Mouse (Mus musculus) T-helper 17 cell (primary cell): Measurements from ENCODE around the gene Yap1.

Experiments
- in situ Hi-C, 2 experiments: fragments of 300-600 bp; cut with MboI, MseI; formaldehyde crosslinking; loops; 1 replicate in 1 of 2; 2 replicates in 1 of 2; pipeline ENCODE4 v1.15.1; 2025; ENCODE audit warnings: high pct_unique_total_duplicates in 2 of 2

The Yap1 gene

DNA sequence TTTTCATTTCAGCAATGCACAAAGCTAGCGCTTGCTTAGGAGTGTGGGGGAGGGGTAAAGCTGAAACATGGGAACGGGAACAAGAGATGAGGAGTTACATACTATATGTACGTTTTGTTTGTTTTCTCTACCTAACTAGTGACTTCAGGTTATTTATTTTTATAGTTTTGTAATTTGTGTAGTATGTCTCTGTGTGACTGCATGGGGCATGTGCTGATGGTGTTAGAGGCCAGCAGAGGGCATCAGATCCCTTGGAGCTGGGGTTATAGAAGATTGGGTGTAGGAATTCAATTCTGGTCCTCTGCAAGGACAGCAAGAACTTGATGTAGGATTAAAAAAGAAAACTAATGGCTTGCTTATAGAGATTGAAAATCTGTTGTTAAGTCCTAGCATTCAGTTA, 25.9 kb downstream of the Yap1 start:
- in situ Hi-C loops: loop anchor here in 1 of 2 experiments (25.0 kb wide), 1 partner anchor 1384 kb away; no protein-coding TSS in a partner anchor

DNA sequence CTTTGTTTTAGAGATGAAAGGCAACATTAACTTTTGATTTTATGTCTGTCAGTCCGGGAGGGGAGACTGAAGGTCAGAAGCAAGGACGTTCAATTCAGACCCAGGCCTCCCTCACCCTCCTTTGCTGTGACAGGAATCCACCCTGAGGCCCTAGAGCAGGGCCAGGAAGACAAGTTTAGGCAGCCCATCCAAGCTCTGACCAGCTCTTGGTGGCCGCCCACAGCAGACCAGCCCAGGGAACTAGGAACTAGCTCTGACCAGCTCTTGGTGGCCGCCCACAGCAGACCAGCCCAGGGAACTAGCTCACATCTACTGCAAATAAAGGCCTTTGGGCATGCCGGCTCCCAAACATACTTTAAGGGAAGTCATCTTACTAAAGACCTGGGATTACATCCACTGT, 26.8 kb downstream of the Yap1 start:
- in situ Hi-C loops: loop anchor here in 1 of 2 experiments (25.0 kb wide), 1 partner anchor 1385 kb away; no protein-coding TSS in a partner anchor

DNA sequence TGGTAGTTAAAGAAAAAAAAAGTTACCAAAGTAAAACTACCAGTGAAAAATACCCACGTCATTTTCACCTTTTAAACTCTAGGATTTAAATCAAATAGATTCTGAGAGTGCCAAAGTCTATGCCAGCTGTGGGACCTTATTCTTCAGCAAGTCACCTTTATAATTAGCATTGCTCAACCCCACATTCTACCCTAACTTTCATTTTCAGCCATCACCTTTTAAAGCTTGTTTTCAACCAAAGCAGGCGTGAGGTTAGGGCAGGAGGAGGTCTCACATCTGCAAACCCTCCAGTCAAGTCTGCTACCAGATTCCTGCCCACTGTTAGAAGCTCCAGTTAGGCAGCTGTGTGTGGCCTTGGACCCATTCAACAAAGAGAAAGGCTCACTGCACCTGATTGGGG, 32.4 kb downstream of the Yap1 start:
- in situ Hi-C loops: no loop called here

DNA sequence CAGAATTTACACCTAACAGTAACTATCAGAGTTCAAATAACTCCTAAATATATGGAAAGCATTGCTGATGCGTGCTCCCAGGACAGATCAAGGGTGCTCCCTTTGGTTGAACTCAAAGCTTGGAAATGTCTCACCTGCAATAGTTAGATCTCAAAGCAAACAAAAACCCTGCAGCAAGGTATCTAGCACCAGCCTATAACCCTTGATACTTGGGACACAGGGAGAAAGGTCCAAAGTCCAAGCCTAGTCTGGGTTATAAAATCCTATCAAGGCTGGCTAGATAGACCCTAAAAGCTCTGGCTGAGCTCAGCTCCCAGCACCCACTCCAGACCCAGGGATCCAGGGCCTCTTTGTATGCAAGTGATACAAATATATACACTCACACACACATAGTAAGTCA, 36.4 kb downstream of the Yap1 start:
- in situ Hi-C loops: no loop called here

DNA sequence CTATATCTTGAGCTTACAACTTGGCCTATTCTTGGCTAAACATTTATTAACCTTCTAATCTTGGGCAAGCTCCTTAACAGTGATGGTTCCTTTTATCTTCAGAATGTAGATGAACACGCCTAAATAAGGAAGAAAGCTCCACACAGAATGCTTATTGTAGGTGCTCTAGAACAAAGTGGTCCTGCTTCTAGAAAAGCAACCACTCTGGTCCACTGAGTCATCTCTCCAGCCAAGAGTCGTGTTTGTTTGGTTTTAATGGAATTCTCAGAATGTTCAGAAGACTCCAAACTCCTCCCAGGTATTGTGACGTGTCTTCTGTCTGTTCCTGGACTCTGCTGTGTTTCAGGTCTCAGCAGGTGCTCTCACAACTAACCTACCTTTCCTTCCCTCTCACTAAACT, 38.8 kb downstream of the Yap1 start:
- in situ Hi-C loops: no loop called here

DNA sequence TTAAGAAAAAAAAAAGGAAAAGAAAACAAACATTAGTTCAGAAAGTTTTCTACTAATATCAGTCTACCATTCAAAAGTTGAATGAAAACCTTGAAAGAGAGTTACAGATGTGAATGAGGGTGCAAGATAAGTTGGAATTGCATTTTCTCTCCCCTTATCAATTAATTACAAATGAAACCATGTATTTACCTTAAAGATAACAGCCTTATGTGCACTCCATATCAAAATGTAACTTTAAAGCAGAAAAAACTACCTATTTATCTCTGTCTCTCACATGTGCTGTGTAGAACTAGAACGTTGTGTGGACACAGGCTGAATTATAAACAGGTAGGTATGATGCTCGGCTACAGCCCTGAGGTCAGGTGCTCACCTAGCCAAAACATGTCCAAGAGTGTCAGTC, 40.5 kb downstream of the Yap1 start:
- in situ Hi-C loops: no loop called here

DNA sequence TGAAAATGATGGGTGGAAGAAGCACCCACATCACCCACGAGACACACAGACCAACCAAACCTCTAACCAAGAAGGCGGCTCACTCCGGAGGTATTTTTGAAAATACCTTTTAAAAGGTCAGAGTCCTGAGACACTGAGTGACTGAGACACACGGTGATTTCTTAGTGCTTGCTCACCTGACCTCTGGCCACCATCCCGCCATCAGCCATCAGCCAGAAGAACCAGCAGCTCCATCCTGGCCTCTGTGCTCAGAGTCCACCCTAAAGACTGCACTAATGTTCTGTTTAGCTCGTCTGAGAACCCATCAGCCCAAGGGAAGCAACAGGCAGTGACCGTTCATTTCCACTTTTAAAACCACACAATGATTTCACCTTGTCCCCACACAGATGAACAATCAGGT, 41.5 kb downstream of the Yap1 start:
- in situ Hi-C loops: no loop called here

DNA sequence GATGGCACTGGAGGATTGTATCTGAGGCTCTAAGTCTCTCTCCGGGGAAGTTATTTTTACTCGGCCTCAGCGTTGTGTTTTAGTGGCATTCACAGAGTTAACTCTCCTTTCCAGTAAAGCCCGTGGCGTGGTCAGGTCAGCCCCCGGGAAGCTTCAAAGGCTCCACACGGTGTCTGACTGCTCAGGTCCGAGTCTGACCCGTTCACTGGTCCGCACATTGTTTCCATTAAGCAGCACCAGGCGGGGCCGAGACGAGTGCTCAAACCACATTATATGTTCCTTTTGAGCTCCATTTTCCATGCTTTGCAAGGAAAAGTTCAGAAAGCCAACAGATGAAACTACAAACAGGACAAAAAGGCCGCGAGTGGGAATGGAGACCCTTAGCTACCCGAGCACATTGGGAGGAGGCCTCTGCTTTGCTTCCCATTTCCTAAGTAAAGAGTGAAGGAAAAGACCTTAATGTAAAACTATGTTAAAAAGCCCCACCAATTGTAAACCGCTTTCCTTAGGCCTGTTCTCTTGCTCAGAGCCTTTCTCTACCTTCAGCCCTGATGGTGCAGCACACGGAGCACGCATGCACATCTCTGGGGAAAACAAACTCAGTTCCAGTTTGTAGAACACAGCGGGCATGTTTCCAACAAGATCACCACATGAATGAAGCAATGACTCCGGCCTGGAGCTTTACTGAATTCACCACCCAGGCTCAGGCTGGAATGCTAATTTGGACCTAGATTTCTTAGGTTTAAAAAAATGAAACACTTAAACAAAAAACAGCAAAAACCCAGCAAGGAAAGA, 42.8 kb downstream of the Yap1 start:
- in situ Hi-C loops: no loop called here

DNA sequence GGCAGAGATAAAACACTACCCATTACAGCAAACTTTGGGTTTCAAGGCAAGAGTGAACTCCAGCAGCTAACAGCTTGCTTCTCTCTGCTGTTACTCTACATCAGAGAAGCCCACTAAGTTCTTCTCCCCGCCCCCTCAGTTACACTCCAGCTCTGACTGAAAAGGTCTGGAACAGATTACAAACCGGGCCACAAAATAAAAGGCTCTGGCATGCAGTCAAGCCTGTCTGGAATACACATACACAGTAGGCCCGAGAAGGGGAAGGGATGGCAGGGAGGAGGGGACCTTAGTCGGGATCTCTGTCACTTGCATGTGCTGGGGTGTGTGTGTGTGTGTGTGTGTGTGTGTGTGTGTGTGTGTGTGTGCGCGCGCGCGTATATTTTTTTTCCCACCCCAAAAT, 44.0 kb downstream of the Yap1 start:
- in situ Hi-C loops: no loop called here

DNA sequence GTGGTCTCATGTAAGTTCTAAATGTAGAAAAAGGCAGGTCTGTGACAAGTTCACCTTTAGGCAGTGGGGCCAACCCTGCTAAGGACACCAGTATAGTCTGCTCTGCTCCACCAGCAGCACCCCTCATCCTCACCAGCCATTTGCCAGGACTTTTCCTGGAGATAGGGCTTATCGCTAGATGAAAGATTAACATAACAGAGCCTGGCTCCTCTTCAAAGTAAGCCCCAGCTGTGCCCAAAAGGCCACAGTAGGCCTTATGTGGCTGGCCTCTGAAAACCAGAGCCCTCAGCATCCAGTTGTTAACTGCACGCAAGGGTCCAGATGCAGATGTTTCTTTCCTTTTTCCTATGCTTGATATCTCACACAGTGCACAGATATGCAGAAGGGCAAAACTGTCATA, 45.1 kb downstream of the Yap1 start:
- in situ Hi-C loops: no loop called here

DNA sequence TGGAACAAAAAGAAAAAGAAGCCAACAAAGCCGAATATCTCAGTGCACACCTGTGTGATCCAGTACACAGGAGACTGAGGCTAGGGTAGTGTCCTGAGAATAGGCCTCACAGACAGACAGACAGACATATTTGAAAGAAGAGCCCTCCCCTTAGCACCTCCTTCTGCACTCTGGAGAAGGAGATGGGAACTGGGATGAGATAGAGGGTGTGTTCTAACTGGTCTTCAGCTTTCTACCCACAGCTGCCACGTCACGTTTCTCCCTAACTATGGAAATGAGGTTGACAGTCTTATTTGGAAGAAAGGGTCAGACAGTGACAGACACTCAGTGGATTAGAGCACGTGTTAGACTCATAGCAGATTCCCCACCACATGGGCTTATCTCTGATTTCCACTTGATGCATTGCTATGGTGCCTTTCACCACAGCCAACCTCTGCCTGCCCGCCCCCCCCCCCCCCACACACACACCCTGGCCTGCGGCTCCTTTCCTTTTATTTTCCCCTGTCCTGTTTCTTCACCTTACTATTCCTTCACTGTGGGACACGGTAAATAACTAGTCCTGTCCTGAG, 46.3 kb downstream of the Yap1 start:
- in situ Hi-C loops: no loop called here

DNA sequence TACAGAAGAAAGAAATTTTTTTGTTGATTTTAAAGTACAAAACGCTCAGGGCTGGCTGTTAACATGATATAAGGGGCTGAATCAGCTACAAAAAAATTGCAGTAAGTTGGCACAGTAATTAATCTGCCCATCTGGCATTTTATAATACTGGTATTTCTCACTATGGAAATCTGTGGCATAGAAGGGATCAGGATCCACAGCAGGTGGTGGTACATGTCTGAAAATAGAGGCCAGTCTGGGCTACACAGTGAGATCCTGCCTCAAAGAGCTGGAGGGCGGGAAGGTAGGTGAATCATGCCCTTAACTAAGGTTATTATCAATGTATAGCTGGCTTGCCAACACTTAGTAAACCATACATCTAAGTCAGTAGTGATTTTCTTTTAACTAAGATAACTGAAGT, 47.0 kb downstream of the Yap1 start:
- in situ Hi-C loops: no loop called here

DNA sequence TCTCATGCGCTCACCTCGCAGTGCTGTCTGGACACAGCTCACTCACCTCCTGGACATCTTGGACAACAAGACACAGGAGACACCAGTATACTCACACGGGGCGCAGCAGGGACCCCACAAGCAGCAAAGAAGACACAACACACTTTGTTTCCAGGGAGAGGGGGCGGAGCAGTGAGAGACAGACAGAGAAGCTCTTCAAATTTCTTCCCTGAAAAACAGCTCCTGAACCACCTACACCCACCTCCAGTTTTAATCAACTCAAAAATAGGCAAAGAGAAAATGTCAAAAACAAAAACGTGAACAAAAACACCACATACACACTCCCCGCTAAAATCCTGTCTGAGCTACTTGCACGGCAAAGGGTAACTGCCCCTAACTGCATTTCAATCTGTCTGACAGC, 48.0 kb downstream of the Yap1 start:
- in situ Hi-C loops: no loop called here

DNA sequence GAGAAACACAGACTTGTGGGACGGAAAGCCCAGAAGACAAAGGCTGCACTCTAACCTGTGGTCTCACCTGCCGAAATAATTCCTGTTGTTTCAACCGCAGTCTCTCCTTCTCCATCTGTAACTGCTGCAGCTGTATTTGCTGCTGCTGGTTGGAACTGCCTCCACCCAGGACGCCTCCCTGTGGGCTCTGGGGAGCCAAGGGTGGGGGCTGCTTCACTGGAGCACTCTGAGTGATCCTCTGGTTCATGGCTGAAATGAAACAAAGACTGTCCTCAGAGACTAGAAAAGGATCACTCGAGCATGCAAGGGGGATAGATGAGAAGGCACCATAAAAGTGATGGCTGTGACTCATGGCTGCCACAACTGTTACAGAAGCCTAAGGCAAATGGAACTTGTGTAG, 51.5 kb downstream of the Yap1 start:
- in situ Hi-C loops: no loop called here

DNA sequence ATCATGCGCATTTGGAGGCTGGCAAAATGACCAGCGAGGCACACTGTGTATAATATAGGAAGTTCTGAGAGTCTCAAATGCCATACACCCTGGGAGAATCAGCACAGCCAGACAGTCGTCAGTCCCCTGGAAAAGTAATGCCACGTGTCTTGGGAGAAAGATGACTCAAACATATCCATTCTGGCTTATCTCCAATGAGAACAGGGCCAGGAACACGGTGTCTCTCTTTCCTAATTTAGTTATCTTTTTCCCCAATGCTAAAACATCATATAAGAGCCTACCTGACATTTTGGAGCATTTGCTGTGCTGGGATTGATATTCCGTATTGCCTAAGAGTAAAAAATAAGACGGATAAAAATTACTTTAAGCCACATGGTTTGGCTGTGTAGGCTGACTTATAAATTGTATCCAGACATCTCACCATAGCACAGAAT, 54.2 kb downstream of the Yap1 start:
- in situ Hi-C loops: no loop called here

DNA sequence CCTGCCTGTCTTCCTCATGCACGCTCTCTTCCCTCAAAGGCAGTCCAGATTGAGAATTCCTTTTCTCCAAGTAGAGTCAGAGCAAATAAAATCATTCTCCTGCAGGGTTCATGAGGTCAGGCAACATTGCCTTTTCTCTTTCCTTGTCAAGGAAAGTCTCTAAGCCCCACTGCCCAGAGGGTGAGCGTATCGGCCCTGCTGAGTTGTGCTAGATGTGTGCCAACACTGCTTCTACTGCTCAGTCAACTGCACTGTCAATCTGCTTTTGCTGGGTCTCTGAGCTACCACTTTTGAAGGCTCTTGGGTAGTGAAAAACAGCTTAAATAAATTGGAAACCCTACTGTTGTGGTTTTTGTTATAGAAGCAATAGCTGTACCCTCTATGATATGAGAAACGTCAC, 56.5 kb downstream of the Yap1 start:
- in situ Hi-C loops: no loop called here

DNA sequence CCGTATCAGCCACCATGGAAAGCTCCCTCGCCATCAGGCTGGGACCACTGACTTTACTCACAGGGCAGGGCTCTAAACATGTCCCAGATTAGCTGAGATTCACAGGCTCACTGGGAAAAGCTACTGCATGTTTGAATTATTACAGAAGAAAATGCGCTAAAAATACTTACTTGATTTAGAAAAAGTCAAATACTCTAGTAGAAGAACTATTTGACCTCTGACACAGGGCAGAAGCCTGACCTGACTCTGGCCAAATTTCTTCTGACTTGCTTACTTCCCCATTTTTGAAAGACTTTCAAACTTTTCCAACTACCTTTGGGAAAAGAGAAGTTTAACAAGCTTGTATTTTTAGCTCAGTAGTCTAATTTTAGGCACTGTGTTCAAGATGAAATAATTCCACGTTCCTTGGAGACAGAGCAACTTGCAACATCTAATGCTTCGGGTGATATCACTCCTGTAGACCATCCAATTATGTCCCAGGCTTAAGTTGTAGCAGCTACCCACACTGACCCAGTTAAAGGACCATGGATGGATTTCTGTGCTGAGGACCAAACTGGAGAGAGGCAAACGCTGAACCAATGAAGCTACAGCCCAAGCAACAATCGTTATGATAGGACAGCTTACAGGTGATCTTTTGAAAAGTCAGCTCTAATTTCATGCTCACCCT, 60.5 kb downstream of the Yap1 start:
- in situ Hi-C loops: no loop called here

DNA sequence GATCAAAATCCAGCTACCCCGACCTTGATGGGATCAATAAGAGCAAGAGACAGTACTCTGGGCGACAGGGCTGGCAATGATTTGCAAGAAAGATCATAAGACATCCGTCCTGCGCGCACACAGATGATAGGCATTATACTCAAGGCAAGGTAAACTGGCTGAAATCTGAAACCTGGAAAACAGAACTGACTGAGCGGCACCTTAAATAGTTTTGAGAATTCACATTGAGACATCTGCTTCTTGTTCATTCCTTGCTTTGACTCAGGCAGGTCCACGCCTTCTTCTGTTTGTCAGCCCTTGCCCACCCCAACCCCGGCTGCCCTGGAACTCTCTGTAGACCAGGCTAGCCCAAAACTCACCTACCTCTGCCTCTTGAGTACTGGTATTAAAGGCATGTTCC, 61.7 kb downstream of the Yap1 start:
- in situ Hi-C loops: no loop called here

DNA sequence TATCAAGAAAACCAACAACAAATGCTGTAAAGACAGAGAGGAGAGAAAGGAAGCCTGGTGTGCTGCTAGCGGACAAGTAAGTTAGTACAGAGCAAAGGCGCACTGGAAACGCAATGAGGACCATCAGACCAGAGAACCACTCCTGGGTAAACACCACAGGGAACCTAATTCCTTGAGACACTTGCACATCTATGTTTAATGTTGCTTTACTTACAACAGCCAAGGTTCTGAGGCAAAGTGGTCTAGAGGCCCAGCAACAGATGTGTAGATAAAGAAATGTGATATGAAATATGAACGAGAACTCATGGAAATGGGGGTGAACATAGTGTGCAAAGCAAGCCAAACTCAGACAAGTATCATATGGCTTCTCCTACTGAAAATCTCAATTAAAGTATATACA, 64.3 kb downstream of the Yap1 start:
- in situ Hi-C loops: no loop called here

DNA sequence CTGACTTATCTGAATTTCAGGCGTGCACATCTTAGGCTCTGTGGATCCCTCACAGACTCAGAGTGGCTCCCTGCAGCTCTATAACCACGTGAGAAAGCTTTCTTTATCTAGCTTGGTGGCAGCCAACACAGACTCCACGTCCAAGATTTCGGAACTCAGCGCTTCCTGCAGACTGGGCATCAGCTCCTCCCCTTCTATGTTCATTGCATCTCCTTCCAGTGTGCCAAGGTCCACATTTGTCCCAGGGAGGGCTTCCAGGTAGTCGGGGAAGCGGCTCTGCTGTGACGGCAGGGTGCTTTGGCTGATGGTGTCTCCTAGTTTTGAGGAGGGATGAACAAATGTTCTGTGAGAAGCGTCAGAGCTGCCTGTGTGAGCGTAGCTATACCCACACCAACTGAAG, 70.0 kb downstream of the Yap1 start:
- in situ Hi-C loops: loop anchor here in 1 of 2 experiments (10.0 kb wide), 1 partner anchor 1840 kb away; no protein-coding TSS in a partner anchor

DNA sequence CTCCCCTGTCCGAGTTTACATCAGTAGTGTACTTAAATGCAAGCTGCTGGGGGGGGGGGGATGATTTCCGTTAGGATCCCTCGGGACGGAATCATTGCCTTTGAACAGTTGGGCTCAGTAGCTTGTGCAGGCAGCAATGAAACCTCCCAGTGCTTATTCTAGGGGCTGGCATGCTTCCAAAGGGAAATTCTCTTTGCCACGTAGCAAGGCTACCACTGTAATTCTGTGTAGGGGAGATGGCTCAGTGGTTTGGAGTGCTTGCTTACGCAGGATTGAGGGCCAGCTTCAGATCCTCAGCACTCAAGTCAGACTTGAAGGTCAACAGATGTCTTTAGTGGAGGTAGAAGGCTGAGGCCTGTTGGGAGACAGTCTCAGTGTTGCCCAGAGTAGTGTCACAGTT, 74.8 kb downstream of the Yap1 start:
- in situ Hi-C loops: no loop called here

DNA sequence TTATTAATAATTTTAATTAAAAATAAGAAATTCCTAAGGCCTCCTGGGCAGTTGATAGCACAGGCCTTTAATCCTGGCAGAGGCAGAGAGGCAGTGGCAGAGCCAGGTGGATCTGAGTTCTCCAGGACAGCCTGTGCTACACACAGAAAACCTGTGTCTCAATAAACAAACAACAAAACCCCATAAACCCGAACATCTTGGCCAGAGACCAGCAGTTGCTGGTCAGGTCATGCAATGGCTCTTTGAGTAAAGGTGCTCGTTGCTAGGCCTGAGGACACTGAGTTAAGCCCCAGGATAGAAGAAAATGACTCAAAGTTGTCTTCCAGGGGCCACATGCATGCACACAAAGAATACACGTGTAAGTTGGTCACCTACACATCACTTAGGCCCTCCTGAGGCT, 75.5 kb downstream of the Yap1 start:
- in situ Hi-C loops: no loop called here
